Mouse (Mus musculus) heart, postnatal 4 days (tissue): ENCODE data around the gene Atp5e. TPM values are rescaled to one million over a fixed set of nuclear protein-coding genes. Genes with fewer than 3 reads are reported as not detected.

ENCODE experiments used
- DNase-seq: peaks from one replicate; pipeline ENCODE4 v3.0.0; 2021
- total RNA-seq, 2 experiments: library from RNA; stranded (reverse); gene quantifications; 2 replicates each; pipeline ENCODE4 v1.2.3; 2021

Gene Atp5e
- total RNA-seq, 2 experiments from 2014 or later = 968 to 1,079 TPM

- no peak for DNase-seq
These were observed 48.7 kb downstream of the Atp5e start for GRCm38 (mm10) chr2:174415001-174415730.

GRCm38 (mm10) chr2:174413127-174413526, 50.8 kb downstream of the Atp5e start:
- DNase-seq = no peak

Other genes starting within 250 kb of the Atp5e start
- 1,000 to 10,000 TPM; 1,794 to 1,822 TPM for gene Gnas, start 179.8 kb downstream of the Atp5e start, total RNA-seq
- gene Gm20721, start 117.4 kb downstream of the Atp5e start, total RNA-seq = 1 to 10 TPM; 2.2 to 3.4 TPM
- 10 to 100 TPM; 50.5 to 56.3 TPM for gene Nelfcd, start 48.3 kb downstream of the Atp5e start, total RNA-seq
- 10 to 100 TPM; 49.4 to 50.2 TPM for gene Ctsz, start 25.1 kb downstream of the Atp5e start, total RNA-seq
- 1 to 10 TPM; 1.3 to 1.7 TPM for gene Tubb1, start 13.4 kb downstream of the Atp5e start, total RNA-seq
- gene Prelid3b, start 9.0 kb upstream of the Atp5e start, total RNA-seq = 100 to 1,000 TPM in 1 of 2 experiments, 10 to 100 TPM in 1; 96.7 to 106 TPM
- under 1 TPM; 0.10 to 0.18 TPM for gene Zfp831, start 179.4 kb upstream of the Atp5e start, total RNA-seq